In the genomic region with DNA sequence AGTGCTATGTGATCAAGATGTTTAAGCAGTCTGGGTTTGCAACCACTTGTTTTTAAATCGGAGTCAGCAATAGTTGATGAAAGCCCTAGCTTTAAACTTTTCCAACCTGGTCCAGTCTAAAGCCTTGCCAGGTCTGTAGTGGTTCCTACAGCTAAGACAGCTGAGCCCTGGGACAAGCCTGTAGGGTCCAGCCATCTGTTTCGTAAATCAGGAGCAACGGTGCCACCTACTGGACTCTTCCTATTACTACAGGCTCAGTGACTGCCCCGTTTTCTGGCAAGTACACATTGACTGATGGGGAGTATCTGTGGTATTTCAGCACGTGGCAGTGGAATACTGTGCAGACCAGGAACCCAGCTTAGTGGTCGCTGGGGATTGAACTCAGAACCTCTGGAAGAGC, we compare ENCODE assay signal across 8 mouse cellular contexts. TPM values are rescaled to one million over a fixed set of nuclear protein-coding genes. Genes with fewer than 3 reads are reported as not detected.
DNase-seq lines count a peak whose midpoint lies in the region; ATAC-seq lines count a peak whose summit lies in the region.

No protein-coding gene starts in this region.

- no peaks in the 10 kb centered on the region for H3K9me3 ChIP-seq in hindbrain, embryonic 15.5 days

- no peaks in the 10 kb centered on the region for H3K27me3 ChIP-seq in hindbrain, embryonic 15.5 days

- H3K4me1 ChIP-seq in hindbrain, embryonic 15.5 days (replicated peaks), result peaks cover 43% of the 10 kb centered on the region

- no peak overlapping the region for H3K4me3 ChIP-seq in hindbrain, embryonic 15.5 days

- 0 out of 2 replicates have a peak overlapping the region, but pooled peaks have one; percentile 25 for H3K27ac ChIP-seq in hindbrain, embryonic 15.5 days (replicated peaks)

- no peak overlapping the region for H3K9ac ChIP-seq in hindbrain, embryonic 15.5 days

- no peaks in the 10 kb centered on the region for H3K36me3 ChIP-seq in hindbrain, embryonic 15.5 days

- peak; percentile 68 for DNase-seq in T-cell, adult 2 months (ENCODE audit: low spot score)
- peak; percentile 85 to 90 for DNase-seq in cerebellum, postnatal 25 days
- peak; percentile 56 to 80 for DNase-seq in frontal cortex, postnatal 36 days (ENCODE audit: low spot score in 2 of 2)
- peak; percentile 63 to 66 for DNase-seq in layer of hippocampus, postnatal 36 days
- peak; percentile 91 for DNase-seq in lung, postnatal 36 days
- peak; percentile 72 to 80 for DNase-seq in right cerebral cortex, adult 2 months (ENCODE audit: low spot score in 2 of 2)
- DNase-seq in urinary bladder, postnatal 36 days (ENCODE audit: low spot score in 2 of 2), result peak; percentile 55 to 74

- H3K4me2 ChIP-seq in hindbrain, embryonic 15.5 days, result no peak overlapping the region

- WGBS in hindbrain, embryonic 15.5 days, result 6% methylated on average over 6 of the region's 6 CpGs

- ATAC-seq in hindbrain, embryonic 15.5 days (ENCODE audit: low FRiP score, low read depth), result peak; percentile 50

RNA-seq across cellular contexts. Expression of gene Sufu, which starts 47.5 kb away (rescaled TPM):
- polyA plus RNA-seq in hindbrain, embryonic 15.5 days (2015; fragmentation: Nextera tagmentation; extraction: Ambion mirVana), result 23.4 and 24.7 TPM in 2 replicates
- 10 to 100 TPM; 18.3 to 22.6 TPM for total RNA-seq in layer of hippocampus, postnatal 36 days (2021)

RNA-seq across cellular contexts. Expression of gene Actr1a, which starts 48.7 kb away (rescaled TPM):
- polyA plus RNA-seq in hindbrain, embryonic 15.5 days (2015; fragmentation: Nextera tagmentation; extraction: Ambion mirVana), result 329 and 338 TPM in 2 replicates
- total RNA-seq in layer of hippocampus, postnatal 36 days (2021), result 100 to 1,000 TPM; 180 to 188 TPM

RNA-seq across cellular contexts. Expression of gene Trim8, which starts 57.3 kb away (rescaled TPM):
- polyA plus RNA-seq in hindbrain, embryonic 15.5 days (2015; fragmentation: Nextera tagmentation; extraction: Ambion mirVana), result 27.8 and 31.9 TPM in 2 replicates
- 100 to 1,000 TPM; 105 TPM for total RNA-seq in layer of hippocampus, postnatal 36 days (2021)
